Mouse (Mus musculus) kidney, adult 2 months (tissue): Measurements from ENCODE around the gene Egfr. TPM values are rescaled to one million over a fixed set of nuclear protein-coding genes. Genes with fewer than 3 reads are reported as not detected.

Experiments used
- DNase-seq: peaks from one replicate; pipeline ENCODE4 v3.0.0; 2021
- H3K27ac ChIP-seq: fragments of 200-500 bp; 2 replicates; pipeline ENCODE4 v1.5.1; 2012; ENCODE audit warnings: low read depth, low read length, control low read depth, inconsistent platforms; ENCODE audit not compliant: insufficient read depth
- H3K27me3 ChIP-seq: fragments of 200-500 bp; replicated peaks from 2 replicates; pipeline ENCODE4 v1.6.1; 2012; ENCODE audit warnings: mild to moderate bottlenecking, moderate library complexity, low read length, inconsistent platforms; ENCODE audit not compliant: control insufficient read depth, insufficient read depth
- H3K36me3 ChIP-seq: fragments of 200-500 bp; 2 replicates; pipeline ENCODE4 v1.6.1; 2012; ENCODE audit warnings: mild to moderate bottlenecking, moderate library complexity, low read length, inconsistent platforms; ENCODE audit not compliant: control insufficient read depth, insufficient read depth
- H3K4me1 ChIP-seq: fragments of 200-500 bp; 2 replicates; pipeline ENCODE4 v1.6.1; 2011; ENCODE audit warnings: low read length; ENCODE audit not compliant: control insufficient read depth, insufficient read depth
- H3K4me3 ChIP-seq: fragments of 200-500 bp; 2 replicates; pipeline ENCODE4 v1.5.1; 2011; ENCODE audit warnings: mild to moderate bottlenecking, low read depth, low read length, control low read depth; ENCODE audit not compliant: insufficient read depth
- CTCF ChIP-seq: fragments of 200-500 bp; conservative IDR thresholded peaks from 2 replicates; pipeline ENCODE4 v1.5.1; 2011; ENCODE audit warnings: low read depth, mild to moderate bottlenecking, control low read depth, low read length, moderate library complexity, mixed read lengths; ENCODE audit not compliant: insufficient read depth, insufficient read length
- POLR2A ChIP-seq: fragments of 200-500 bp; IDR thresholded peaks from one replicate; pipeline ENCODE4 v1.6.1; 2011; ENCODE audit warnings: low read depth, low read length, control low read depth
- WGBS: fragments of 180-500 bp; shearing (Covaris S2); methylation state at CpG from one replicate; pipeline ENCODE4 v1.1.7; 2018; 5-methylcytosine and 5-hydroxymethylcytosine counted together
- polyA plus RNA-seq: library from polyadenylated mRNA; depleted of rRNA; stranded (reverse); fragments of >200 nt; gene quantifications from 2 replicates; pipeline ENCODE4 v1.2.3, GENCODE M21; 2012

Gene Egfr
- polyA plus RNA-seq, 1 experiment = 19.9 TPM

- WGBS = 64% methylated on average over 8 of the region's 8 CpGs
- no peak for DNase-seq
- Histone ChIP-seq H3K27ac (no peak overlapping the region), H3K27me3 (no peaks in the 10 kb centered on the region), H3K4me3 (no peak overlapping the region), H3K36me3 (peaks cover 7% of the 10 kb centered on the region), H3K4me1 (no peaks in the 10 kb centered on the region)
- no peak for TF ChIP-seq CTCF
- TF ChIP-seq POLR2A = no peak
Measured at GRCm38 (mm10) chr11:16900653-16901416, 148.8 kb downstream of the Egfr start.

GRCm38 (mm10) chr11:16904302-16905011 lies 152.5 kb downstream of the Egfr start:
- H3K36me3 ChIP-seq = peaks cover 7% of the 10 kb centered on the region
- 76% methylated on average over 8 of the region's 8 CpGs for WGBS
- TF ChIP-seq POLR2A (no peak), CTCF (no peak)

GRCm38 (mm10) chr11:16905012-16905332 lies 153.0 kb downstream of the Egfr start:
- TF ChIP-seq CTCF (no peak), POLR2A (no peak)
- no peak for DNase-seq
- no peak overlapping the region for H3K4me3 ChIP-seq
- 73% methylated on average over 3 of the region's 3 CpGs for whole genome bisulfite sequencing
- H3K27me3 ChIP-seq = no peaks in the 10 kb centered on the region
- H3K36me3 ChIP-seq = peaks cover 7% of the 10 kb centered on the region
- H3K27ac ChIP-seq = no peak overlapping the region
- no peaks in the 10 kb centered on the region for H3K4me1 ChIP-seq

More at GRCm38 (mm10) chr11:16904302-16905011, 152.5 kb downstream of the Egfr start:
- H3K4me3 ChIP-seq = no peak overlapping the region
- DNase-seq = peak; percentile 7
- no peaks in the 10 kb centered on the region for H3K27me3 ChIP-seq
- no peak overlapping the region for H3K27ac ChIP-seq
- no peaks in the 10 kb centered on the region for H3K4me1 ChIP-seq

- Histone ChIP-seq H3K27me3 (no peaks in the 10 kb centered on the region), H3K36me3 (peaks cover 10% of the 10 kb centered on the region), H3K4me1 (no peaks in the 10 kb centered on the region), H3K4me3 (no peak overlapping the region), H3K27ac (no peak overlapping the region)
- DNase-seq = no peak
- 100% methylated on average over 2 of the region's 2 CpGs for WGBS
- TF ChIP-seq CTCF = no peak
- no peak for TF ChIP-seq POLR2A
Measured at GRCm38 (mm10) chr11:16906530-16906929, 154.5 kb downstream of the Egfr start.

- no peaks in the 10 kb centered on the region for H3K4me1 ChIP-seq
- no peaks in the 10 kb centered on the region for H3K27me3 ChIP-seq
- WGBS = 72% methylated on average over 1 of the region's 1 CpGs
- peak; percentile 29 for DNase-seq
- no peak overlapping the region for H3K4me3 ChIP-seq
- peaks cover 13% of the 10 kb centered on the region for H3K36me3 ChIP-seq
- H3K27ac ChIP-seq = no peak overlapping the region
- TF ChIP-seq POLR2A (no peak), CTCF (no peak)
Measured at GRCm38 (mm10) chr11:16907517-16908129, 155.6 kb downstream of the Egfr start.

GRCm38 (mm10) chr11:16914756-16915155 lies 162.8 kb downstream of the Egfr start:
- Histone ChIP-seq H3K27ac (no peak overlapping the region), H3K4me3 (no peak overlapping the region), H3K36me3 (peaks cover 8% of the 10 kb centered on the region), H3K4me1 (no peaks in the 10 kb centered on the region), H3K27me3 (no peaks in the 10 kb centered on the region)
- 85% methylated on average over 3 of the region's 3 CpGs for WGBS
- no peak for TF ChIP-seq POLR2A
- TF ChIP-seq CTCF = no peak
- no peak for DNase-seq

- no peak for TF ChIP-seq POLR2A
- no peak for TF ChIP-seq CTCF
- no peaks in the 10 kb centered on the region for H3K4me1 ChIP-seq
- no peak overlapping the region for H3K4me3 ChIP-seq
- no peak overlapping the region for H3K27ac ChIP-seq
- WGBS = 82% methylated on average over 5 of the region's 5 CpGs
- no peaks in the 10 kb centered on the region for H3K27me3 ChIP-seq
- no peak for DNase-seq
- H3K36me3 ChIP-seq = peaks cover 8% of the 10 kb centered on the region
Measured at GRCm38 (mm10) chr11:16915850-16916249, 163.8 kb downstream of the Egfr start.
